Mouse (Mus musculus) heart, embryonic 13.5 days (tissue): ENCODE data around the gene Relb. TPM values are rescaled to one million over a fixed set of nuclear protein-coding genes. Genes with fewer than 3 reads are reported as not detected.

Source experiments
- ATAC-seq: fragments of 200-750 bp; cut with Nextera tagmentation; 2 replicates; pipeline ENCODE4 v1.8.0; 2017; ENCODE audit warnings: moderate TSS enrichment; ENCODE audit not compliant: insufficient number of reproducible peaks, low FRiP score, low TSS enrichment; ENCODE audit errors: extremely low read depth
- H3K27ac ChIP-seq: fragments of 300-500 bp; sonication (generic); replicated peaks from 2 replicates; pipeline ENCODE4 v1.5.1; 2015; ENCODE audit warnings: moderate library complexity, mild to moderate bottlenecking, inconsistent platforms
- H3K27me3 ChIP-seq: fragments of 300-500 bp; sonication (generic); replicated peaks from 2 replicates; pipeline ENCODE4 v1.6.1; 2015; ENCODE audit warnings: mild to moderate bottlenecking, inconsistent platforms
- H3K36me3 ChIP-seq: fragments of 300-500 bp; sonication (generic); 2 replicates; pipeline ENCODE4 v1.6.1; 2015; ENCODE audit warnings: mild to moderate bottlenecking, inconsistent platforms
- H3K4me1 ChIP-seq: fragments of 300-500 bp; sonication (generic); 2 replicates; pipeline ENCODE4 v1.6.1; 2015; ENCODE audit warnings: inconsistent platforms
- H3K4me2 ChIP-seq: fragments of 300-500 bp; sonication (generic); 2 replicates; pipeline ENCODE4 v1.6.1; 2015; ENCODE audit warnings: inconsistent platforms, mild to moderate bottlenecking, moderate library complexity
- H3K4me3 ChIP-seq: fragments of 300-500 bp; sonication (generic); 2 replicates; pipeline ENCODE4 v1.5.1; 2015; ENCODE audit warnings: moderate library complexity, mild to moderate bottlenecking, inconsistent platforms
- H3K9ac ChIP-seq: fragments of 300-500 bp; sonication (generic); 2 replicates; pipeline ENCODE4 v1.6.1; 2015; ENCODE audit warnings: inconsistent platforms, mild to moderate bottlenecking, moderate library complexity
- H3K9me3 ChIP-seq: fragments of 300-500 bp; sonication (generic); 2 replicates; pipeline ENCODE4 v1.6.1; 2016; ENCODE audit warnings: inconsistent platforms
- WGBS: fragments of 180-500 bp; shearing (Covaris S2); methylation state at CpG from one replicate; pipeline ENCODE4 v1.1.7; 2015; ENCODE audit warnings: mixed read lengths; 5-methylcytosine and 5-hydroxymethylcytosine counted together
- polyA plus RNA-seq: library from polyadenylated mRNA; unstranded; fragments of >200 nt; fragmentation: Nextera tagmentation; extraction: Ambion mirVana; gene quantifications from 2 replicates; pipeline ENCODE4 v1.2.1, GENCODE M21; 2015

Gene Relb
- polyA plus RNA-seq, 1 experiment from 2014 or later: 5.6 TPM

DNA sequence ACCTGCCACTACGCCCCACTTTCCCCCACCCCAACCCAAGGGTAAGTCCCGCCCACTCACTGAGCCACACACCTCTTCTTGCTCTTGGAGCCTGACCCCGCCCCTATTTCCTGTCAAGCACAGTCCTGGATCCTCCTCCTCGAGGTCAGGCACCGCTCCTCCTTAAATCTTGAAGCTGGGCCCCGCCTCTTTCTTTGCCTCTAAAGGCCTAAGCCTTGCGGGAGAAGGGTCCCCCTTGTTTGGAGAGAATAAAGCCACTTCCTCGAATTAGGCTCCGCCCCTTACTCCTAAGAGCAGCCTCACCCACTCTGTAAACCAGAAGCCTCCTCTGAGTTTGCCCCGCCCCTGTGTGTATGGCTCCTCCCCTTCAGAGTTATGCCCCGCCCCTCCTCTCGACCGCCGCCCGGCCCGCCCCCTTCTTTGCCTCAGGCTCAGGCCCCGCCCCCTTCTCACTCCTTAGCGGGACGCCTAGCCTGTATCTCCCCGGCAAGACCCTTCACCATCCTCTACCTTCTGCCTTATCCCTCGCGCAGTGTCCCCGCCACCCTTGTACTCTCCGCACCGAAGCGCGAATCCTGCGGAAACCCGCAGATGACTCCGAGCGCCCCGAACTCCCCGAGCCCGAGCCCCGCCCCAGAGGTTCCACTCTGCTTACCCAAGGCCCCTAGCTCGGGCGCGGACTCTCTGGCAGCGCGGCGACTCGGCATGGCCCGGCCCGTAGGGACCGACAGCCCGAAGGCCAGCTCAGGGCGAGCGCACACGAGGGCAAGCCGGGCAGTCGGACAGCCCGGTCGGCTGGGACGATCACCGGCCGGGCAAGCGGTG is 490 bp downstream of the Relb start:
- no peaks in the 10 kb centered on the region; the same call in 1 of the 2 replicates for H3K27me3 ChIP-seq
- H3K4me2 ChIP-seq: peak overlapping the region; percentile 93
- peak overlapping the region; percentile 93 for H3K27ac ChIP-seq
- 2% methylated on average over 57 of the region's 57 CpGs for WGBS
- ATAC-seq: peak; percentile 81
- H3K9ac ChIP-seq: peak overlapping the region; percentile 82
- H3K4me1 ChIP-seq: peaks cover 12% of the 10 kb centered on the region
- H3K36me3 ChIP-seq: peaks cover 20% of the 10 kb centered on the region
- peak overlapping the region; percentile 84 for H3K4me3 ChIP-seq
- no peaks in the 10 kb centered on the region for H3K9me3 ChIP-seq

DNA sequence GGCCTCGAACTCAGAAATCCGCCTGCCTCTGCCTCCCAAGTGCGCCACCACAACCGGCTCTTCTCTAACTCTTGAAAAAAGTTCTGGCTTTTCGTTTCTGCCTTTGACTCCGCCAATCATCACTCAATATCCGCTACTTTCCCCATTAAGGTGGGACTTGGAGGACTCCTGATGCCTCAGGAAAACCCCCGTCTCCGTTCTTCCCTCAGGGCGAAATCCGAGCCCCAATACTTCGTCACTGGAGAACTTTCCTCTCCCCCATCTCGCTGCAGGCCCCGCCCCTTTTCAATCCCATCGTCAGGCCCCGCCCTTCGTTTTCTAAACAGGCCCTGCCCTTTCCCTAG is 1.1 kb downstream of the Relb start:
- H3K27ac ChIP-seq: peak overlapping the region; percentile 93
- H3K4me2 ChIP-seq: peak overlapping the region; percentile 93
- H3K9ac ChIP-seq: peak overlapping the region; percentile 64
- H3K4me1 ChIP-seq: peaks cover 12% of the 10 kb centered on the region
- H3K27me3 ChIP-seq: no peaks in the 10 kb centered on the region; the same call in 1 of the 2 replicates
- H3K36me3 ChIP-seq: peaks cover 14% of the 10 kb centered on the region
- no peaks in the 10 kb centered on the region for H3K9me3 ChIP-seq
- ATAC-seq: no peak
- H3K4me3 ChIP-seq: peak overlapping the region; percentile 84
- WGBS: 14% methylated on average over 17 of the region's 17 CpGs

DNA sequence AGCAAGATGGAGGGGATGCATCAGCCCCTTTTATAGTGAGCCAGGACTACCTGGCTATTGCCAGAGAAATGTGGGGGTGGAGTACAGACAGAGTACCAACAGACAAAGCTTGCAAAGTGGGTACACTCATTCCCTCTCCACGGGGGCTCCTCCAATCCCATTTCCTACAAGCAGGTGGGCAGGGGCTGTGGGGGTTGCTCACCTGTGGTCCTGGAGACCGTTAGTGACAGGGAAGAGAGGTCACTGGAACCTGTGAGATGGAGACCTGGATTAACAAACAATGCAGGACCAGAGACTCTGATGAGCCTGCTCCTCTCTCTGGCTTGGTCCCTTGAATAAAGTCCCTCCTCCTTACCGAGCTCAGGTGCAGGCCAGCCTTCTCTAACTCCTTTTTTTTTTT is 1.5 kb downstream of the Relb start:
- Histone ChIP-seq H3K27me3 (no peaks in the 10 kb centered on the region; the same call in 1 of the 2 replicates), H3K27ac (peak overlapping the region; percentile 93; the same call in 1 of the 2 replicates), H3K4me3 (peak overlapping the region; percentile 84), H3K4me2 (peak overlapping the region; percentile 93), H3K4me1 (peaks cover 12% of the 10 kb centered on the region), H3K9me3 (no peaks in the 10 kb centered on the region), H3K36me3 (peaks cover 10% of the 10 kb centered on the region), H3K9ac (peak overlapping the region; percentile 64)
- 56% methylated on average over 3 of the region's 3 CpGs for WGBS
- no peak for ATAC-seq

DNA sequence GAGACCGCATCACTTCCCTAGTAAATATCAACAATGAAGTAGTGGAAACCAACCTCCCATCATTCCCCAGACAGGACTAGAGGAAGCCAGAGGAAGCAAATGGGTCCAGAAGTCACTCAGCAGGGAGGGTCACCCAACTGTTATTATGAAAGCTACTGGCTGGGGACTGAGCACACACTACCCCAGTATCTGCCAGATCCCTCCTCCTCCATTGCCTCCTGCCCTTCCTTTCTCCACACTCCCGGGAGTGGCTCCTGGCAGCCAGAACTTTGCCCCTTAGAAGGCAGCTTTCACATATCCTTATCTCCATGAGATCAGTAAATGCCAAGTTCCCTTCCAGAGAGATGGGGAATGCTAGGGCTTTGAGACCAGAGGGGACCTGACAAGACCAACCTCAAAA is 5.8 kb downstream of the Relb start:
- WGBS: 59% methylated on average over 2 of the region's 2 CpGs
- Histone ChIP-seq H3K9me3 (no peaks in the 10 kb centered on the region), H3K4me2 (no peak overlapping the region), H3K9ac (no peak overlapping the region), H3K36me3 (no peaks in the 10 kb centered on the region), H3K4me1 (peaks cover 12% of the 10 kb centered on the region), H3K27me3 (peaks cover 21% of the 10 kb centered on the region), H3K27ac (no peak overlapping the region), H3K4me3 (no peak overlapping the region)
- ATAC-seq: no peak

DNA sequence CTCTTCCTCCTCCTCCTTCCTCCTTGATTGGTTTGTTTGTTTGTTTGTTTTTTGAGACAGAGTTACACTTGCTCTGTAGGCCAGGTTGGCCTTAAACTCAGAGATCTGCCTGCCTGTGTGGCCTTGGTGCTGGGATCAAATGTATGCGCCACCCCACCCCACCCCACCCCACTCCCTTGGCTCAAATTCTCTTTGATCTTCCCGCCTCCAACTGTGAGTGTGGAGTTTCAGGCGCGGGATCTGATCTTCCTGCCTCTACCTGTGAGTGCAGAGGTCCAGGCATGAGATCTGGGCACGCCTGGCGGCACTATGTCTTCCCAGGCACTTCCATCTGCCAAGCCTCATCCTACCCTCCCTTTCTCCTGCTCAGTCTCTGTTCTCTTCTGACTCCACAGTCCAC is 7.0 kb downstream of the Relb start:
- Histone ChIP-seq H3K27ac (no peak overlapping the region), H3K4me1 (peaks cover 6% of the 10 kb centered on the region), H3K36me3 (no peaks in the 10 kb centered on the region), H3K4me3 (no peak overlapping the region), H3K9me3 (no peaks in the 10 kb centered on the region), H3K4me2 (no peak overlapping the region), H3K9ac (no peak overlapping the region), H3K27me3 (peaks cover 21% of the 10 kb centered on the region)
- no peak for ATAC-seq
- WGBS: 44% methylated on average over 6 of the region's 6 CpGs

DNA sequence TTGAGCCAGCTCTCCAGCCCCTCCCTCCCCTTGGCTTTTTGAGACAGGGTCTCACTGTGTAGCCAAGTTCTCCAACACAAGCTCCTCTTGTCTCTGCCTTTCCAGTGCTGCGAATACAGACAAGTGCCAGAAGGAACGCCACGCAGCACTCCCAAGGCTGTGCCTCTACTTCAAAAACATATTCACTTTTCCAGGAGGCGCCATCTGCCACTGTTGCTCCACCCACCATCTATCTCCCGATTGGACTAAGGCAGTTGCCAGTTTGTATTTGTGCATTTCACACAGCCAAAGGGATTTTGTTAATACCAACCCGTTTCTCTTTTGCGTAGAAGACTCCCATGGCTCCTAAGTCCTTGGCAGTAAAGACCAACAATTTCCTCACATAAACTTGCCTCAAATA is 8.4 kb downstream of the Relb start:
- Histone ChIP-seq H3K36me3 (no peaks in the 10 kb centered on the region), H3K27ac (no peak overlapping the region), H3K27me3 (peaks cover 21% of the 10 kb centered on the region), H3K4me1 (peaks cover 6% of the 10 kb centered on the region), H3K9me3 (no peaks in the 10 kb centered on the region), H3K9ac (no peak overlapping the region), H3K4me2 (no peak overlapping the region), H3K4me3 (no peak overlapping the region)
- ATAC-seq: no peak
- WGBS: 86% methylated on average over 7 of the region's 7 CpGs

DNA sequence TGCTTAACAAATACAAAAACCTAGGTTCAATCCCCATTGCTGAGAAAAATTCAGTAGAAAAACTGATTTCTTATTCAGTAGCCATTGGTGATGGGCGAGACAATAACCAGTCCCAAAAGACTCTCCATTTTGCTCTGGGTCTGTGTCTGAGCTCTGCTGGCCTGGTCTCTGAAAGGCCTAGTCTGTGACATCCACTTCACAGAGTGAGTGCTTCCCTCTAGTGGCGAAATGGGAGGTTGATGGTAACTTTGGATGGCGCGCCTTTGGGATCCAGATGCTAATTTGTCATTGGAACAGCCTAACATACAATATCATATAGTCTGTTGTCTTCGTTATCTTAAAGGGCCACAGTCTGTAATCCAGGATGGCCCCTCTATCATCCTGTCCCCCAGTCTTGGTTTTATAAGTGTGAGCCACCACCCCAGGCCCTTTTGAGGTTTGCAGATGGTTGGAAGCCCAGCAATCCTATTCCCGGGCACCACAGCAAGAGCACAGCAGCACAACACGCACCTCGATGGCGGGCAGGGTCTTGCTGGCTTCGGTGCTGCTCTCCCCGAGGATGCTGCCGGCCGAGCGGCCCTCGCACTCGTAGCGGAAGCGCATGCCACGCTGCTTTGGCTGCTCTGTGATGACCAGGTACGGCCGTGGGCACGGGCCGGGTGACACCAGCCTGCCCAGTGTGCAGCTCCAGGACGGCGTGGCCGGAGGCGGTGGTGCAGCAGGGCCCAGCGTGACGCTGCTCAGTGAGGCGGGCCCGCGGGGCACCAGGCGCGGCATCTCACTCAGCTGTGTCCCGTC is 10.0 kb downstream of the Relb start:
- Histone ChIP-seq H3K4me3 (peak overlapping the region; percentile 44), H3K4me2 (peak overlapping the region; percentile 73), H3K36me3 (no peaks in the 10 kb centered on the region), H3K27me3 (peaks cover 21% of the 10 kb centered on the region), H3K4me1 (peaks cover 6% of the 10 kb centered on the region), H3K9ac (peak overlapping the region; percentile 75), H3K9me3 (no peaks in the 10 kb centered on the region), H3K27ac (no peak overlapping the region)
- ATAC-seq: 0 out of 2 replicates have a peak, but pooled peaks have one; percentile 55
- WGBS: 6% methylated on average over 35 of the region's 35 CpGs

DNA sequence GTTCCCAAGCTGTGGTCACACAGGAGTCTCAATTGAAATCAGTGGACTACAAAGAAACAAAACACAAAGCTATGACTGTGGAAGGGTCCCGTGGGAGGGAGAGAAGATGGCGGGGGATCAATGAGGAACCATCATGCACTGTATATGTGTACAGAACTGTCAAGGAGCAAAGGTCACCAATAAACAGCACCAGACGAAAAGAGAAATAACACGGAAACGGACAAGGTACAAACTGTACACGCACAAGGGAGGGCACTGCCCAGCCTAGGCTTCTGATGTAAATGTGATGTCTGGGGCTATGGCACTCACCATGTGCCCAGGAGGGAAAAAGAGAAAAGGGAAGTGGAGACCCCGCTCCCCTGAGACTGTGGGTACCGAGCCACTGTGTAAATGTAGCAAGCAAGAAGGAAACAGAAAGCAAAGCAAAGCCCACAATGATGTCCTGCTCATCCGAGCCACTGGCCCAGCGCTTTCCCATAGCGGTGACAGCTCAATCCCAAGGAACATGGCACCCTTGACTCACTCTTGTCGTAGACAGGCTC is 14.1 kb downstream of the Relb start:
- H3K4me1 ChIP-seq: peaks cover 6% of the 10 kb centered on the region
- H3K27ac ChIP-seq: no peak overlapping the region
- no peaks in the 10 kb centered on the region for H3K9me3 ChIP-seq
- peaks cover 23% of the 10 kb centered on the region for H3K36me3 ChIP-seq
- peaks cover 9% of the 10 kb centered on the region for H3K27me3 ChIP-seq
- H3K4me2 ChIP-seq: no peak overlapping the region
- H3K9ac ChIP-seq: no peak overlapping the region
- 80% methylated on average over 12 of the region's 12 CpGs for WGBS
- no peak for ATAC-seq
- H3K4me3 ChIP-seq: no peak overlapping the region

DNA sequence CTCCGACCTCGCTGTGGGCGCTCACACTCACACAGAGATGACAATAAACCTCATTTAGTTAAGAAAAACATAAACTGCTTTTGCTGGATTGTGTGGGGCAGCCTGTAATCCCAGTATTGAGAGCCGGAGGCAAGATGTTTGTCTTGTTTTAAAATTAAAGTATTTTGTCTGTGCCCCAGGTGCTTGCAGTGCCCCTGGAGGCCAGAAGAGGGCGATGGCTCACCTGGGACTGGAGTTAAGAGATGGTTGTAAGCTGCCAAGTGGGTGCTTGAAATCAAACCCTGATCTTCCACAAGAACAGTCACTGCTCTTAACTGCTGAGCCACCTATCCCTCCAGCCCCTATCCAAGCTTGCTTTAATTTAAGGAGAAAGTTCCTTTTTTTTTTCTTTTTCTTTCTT is 18.3 kb downstream of the Relb start:
- ATAC-seq: no peak
- H3K9me3 ChIP-seq: no peaks in the 10 kb centered on the region
- H3K36me3 ChIP-seq: peaks cover 26% of the 10 kb centered on the region
- H3K9ac ChIP-seq: no peak overlapping the region
- no peak overlapping the region for H3K4me2 ChIP-seq
- no peaks in the 10 kb centered on the region for H3K4me1 ChIP-seq
- no peak overlapping the region for H3K4me3 ChIP-seq
- 80% methylated on average over 5 of the region's 5 CpGs for WGBS
- H3K27me3 ChIP-seq: no peaks in the 10 kb centered on the region
- no peak overlapping the region for H3K27ac ChIP-seq

DNA sequence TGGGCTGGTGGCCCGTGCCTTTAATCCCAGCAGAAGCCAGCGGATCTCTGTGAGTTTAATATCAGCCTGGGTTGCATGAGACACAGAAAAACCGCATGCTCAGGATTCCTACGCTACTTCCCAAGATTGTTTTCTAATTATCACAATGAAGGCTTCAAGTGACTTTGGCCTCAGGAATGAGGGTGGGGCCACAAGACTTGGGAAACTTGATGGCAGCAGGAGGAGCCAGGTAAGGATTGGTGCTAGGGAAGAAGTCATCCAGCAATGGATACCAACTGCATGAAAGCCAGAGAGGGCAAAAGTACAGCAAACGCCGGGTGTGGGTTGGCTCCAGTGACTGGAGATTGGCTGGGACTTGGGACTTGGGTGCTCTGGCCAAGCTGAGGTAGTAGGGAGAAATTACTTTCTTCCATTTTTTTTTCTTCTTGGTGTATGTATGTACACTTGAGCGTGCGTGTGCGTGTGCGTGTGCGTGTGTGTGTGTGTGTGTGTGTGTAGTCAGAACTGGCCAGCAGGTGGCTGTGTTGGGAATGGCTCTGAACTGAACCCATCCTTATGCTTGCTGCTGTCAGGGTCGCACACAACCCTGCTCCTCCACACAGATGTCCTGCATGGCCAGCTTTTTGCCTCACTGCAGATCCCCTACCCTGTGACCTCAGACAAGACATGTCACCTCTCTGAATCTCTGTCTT is 19.5 kb downstream of the Relb start:
- 78% methylated on average over 12 of the region's 12 CpGs for WGBS
- Histone ChIP-seq H3K4me3 (no peak overlapping the region), H3K27ac (no peak overlapping the region), H3K9ac (no peak overlapping the region), H3K4me2 (no peak overlapping the region), H3K4me1 (no peaks in the 10 kb centered on the region), H3K9me3 (no peaks in the 10 kb centered on the region), H3K36me3 (peaks cover 26% of the 10 kb centered on the region), H3K27me3 (no peaks in the 10 kb centered on the region)
- no peak for ATAC-seq

DNA sequence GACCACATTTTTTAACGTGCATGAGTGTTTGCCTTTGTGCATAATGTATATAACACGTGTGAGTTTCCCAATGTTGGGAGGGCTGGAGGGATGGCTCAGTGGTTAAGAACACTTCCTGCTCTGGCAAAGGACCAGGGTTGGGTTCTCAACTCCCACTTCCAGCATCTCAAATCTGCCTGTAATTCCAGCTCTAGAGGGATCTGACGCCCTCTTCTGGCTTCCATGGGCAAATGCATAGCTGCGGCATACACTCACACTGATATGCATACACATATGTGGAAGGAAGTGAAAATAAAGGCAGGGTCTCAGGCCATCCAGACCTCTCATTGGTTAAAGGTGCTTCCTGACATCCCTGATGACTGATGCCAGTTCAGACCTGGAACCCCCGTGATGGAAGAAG is 21.9 kb downstream of the Relb start:
- Histone ChIP-seq H3K27me3 (no peaks in the 10 kb centered on the region), H3K9me3 (no peaks in the 10 kb centered on the region), H3K36me3 (peaks cover 27% of the 10 kb centered on the region), H3K27ac (no peak overlapping the region), H3K4me1 (peaks cover 16% of the 10 kb centered on the region), H3K9ac (no peak overlapping the region), H3K4me2 (no peak overlapping the region), H3K4me3 (no peak overlapping the region)
- no peak for ATAC-seq
- WGBS: 76% methylated on average over 5 of the region's 5 CpGs
